Mouse (Mus musculus) inflammation-experienced regulatory T-cells, adult 6 months (primary cell): ENCODE data around the gene Tmtc3. TPM values are rescaled to one million over a fixed set of nuclear protein-coding genes. Genes with fewer than 3 reads are reported as not detected.
"Not testable (repeated sequence)": the region's sequence is repeated elsewhere in the genome, so short reads cannot be mapped to it uniquely, and the experiment has no call there.

Source experiments
- ATAC-seq: one replicate; pipeline ENCODE4 v1.8.0; 2017
- polyA plus RNA-seq, 3 experiments: library from polyadenylated mRNA; unstranded; fragments of 100-300 nt; shearing (Covaris generic); gene quantifications; one replicate each; pipeline ENCODE4 v1.2.1; 2017

The Tmtc3 gene
- polyA plus RNA-seq: 1 to 10 TPM; 1.7 to 3.1 (median 1.9) TPM

DNA sequence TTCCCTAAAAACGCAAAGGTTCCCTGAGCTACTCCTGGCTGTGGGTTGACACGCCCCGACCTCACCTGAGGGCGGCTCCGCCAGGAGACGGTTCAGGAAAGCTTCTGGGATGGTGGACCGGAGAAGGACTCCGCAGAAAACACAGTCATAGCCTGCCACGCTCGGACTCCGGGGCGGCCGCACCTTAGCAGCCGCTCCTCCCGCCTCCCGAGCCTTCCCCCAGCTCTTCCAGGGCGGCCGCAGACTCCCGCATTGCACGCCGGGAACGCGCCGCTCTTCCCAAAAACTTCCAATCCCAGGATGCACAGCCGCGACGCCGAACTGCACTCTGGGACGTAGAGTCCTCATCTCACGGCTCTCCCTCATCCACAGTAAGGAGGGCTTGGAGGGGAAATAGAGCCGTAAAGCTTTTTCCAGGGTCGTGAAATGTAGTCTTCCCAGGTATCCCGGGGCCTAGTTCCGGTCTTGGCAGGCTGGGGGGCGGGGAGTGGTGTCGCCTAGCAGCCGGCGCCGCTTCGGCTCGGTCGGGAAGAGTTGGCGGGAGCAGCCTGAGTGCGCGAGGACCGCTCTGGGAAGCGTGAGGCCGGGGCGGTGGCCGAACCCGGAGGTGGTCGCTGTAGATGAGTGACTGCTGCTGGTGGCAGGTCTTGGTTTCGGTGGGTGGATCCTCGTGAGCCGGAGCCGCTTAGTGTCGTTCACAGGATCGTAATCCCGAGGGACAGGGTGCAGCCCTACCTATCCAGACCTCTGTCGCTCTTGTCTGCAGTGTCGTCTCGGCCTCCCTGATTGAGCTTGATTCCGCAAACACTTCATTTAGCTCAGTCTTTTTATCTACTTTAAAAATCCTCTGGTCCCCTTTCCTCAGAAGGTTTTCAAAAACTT, at the start of gene Tmtc3, which contains the start of gene Cep290:
Tmtc3 (minus strand) TSS at position 254 of the 882 bp plus-strand sequence.
Cep290 (plus strand) TSS at position 462 of the 882 bp plus-strand sequence.
- peak; percentile 75 for ATAC-seq

DNA sequence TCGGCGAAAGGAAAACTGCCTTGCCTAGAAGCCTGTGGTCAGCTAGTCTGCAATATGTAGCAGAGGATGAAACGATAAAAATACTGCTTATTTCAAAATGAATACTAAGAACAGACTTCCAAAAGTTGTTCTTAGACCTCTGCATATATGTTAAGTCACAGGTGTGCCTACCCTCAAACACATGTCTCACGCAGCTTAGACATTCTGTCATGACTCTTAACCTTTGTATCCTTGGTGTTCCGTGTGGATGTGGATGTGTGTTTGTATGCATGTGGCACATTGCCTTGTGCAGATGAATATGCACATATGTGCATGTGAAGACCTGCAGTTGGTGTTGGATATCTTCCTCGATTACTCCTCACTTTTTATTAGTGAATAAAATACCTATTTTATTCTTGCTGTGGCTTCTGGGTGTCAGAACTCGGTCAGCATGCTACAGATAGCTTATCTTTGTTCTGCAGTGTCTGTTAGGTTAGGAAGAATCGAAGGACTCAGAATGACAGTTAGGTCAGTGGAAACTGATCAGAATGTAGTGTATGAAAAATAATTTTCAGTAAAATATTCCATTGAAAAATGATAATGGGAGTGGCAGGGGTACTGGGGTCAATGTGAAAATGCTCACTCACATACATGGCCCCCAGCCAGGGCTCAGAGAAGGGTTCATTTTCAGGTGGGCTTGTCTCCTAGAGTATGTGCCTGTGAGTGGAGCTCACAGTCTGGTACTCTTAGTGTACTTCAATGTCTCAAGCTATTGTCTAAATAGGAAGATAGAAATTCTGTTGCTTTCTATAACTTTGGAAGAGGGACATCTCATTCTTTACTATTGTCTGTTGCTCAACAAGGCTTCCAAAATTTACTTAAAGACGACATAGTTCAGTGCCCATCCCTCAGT, 37.6 kb upstream of the Tmtc3 start:
- no peak for ATAC-seq

DNA sequence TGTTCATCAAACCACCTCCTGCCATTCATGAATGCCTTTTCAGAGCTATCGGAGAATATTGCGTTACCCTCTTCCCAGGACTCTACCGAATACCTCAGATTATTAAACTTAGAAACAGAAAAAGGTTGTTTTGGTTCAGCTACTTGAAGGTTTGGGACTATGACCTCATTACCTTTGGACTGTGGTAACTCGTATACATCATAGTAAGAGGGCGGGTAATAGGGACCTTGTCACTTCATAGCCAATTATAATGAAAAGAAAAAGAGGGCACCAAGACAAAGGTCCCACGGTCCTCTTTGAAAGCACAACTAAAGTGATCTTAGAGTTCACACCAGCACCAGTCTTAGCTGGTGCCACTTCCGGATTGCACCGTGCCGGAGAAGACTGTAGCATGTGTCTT, 35.2 kb upstream of the Tmtc3 start:
- no peak for ATAC-seq

DNA sequence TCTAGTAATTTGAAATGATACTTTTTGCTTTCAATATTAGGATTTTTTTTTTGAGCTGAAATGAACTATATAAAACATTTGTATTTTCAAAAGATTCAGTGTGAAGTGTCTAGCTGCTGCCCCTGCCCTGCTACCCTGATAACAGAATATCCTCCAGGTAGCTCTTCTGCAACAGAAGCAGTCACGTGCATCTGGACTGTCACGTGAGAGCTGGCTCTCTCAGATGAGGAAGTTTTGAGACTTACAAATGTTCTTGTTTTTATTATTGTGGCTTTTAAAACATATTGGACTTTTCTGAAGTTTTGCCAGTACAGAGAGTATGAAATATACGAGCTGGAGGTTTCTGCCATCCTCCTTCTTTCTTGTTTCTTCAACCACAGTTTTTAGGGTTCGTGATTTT, 34.5 kb upstream of the Tmtc3 start:
- no peak for ATAC-seq

DNA sequence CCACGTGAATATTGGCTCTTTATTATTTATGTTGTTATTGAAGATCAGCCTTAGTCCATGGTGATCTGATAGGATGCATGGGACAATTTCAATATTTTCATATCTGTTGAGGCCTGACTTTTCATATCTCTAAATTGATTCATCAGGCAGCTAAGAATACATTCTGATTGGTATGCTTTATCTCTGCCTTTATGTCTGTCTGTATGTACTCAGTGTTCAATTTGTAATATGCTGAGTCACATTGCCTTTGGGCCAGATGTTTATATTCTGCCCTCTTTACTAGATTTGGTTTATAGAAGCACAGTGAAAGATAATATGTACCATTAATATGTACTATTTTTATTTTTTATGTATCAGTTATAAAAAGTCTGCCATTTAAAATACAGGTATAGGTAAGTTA, 21.0 kb upstream of the Tmtc3 start:
- no peak for ATAC-seq

DNA sequence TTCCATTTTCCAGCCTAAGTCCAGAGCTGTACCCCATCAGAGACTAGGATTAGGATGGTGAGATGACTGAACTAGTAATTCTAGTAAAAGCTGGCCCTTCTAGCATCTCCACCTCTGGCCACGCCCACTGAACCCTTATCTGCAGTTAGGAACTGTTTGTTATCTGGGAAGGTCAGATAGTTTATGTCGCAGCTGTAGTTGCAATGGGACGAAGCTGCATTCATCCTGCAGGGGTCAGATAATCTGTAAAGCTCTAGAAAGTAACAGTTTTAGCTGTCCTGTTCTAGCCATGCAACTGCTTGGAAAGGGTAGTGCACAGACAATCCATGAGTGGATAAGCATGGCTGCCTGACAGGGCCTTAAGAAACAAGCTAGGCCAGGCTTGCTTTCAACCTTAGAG, 11.2 kb upstream of the Tmtc3 start:
- ATAC-seq: no peak

DNA sequence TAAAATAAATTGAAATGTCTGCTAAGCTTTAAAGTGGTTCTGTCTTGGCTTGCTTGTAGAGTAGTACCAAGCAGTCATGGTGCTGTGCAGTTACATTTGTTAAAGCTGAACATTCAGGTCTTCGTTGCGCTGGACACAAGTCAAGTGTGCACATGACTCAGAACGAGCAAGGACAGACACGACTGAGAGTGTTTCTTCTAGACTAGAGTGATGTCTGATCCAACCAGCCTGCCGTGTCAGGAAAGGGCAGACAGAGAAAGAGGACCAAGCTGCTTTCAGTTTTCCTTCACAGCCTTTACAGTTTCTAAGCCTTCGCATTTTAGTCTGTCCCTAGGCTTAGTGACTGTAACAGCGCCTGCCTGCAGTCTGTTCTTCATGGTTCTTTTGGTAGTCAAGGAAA, 4.8 kb upstream of the Tmtc3 start:
- no peak for ATAC-seq

DNA sequence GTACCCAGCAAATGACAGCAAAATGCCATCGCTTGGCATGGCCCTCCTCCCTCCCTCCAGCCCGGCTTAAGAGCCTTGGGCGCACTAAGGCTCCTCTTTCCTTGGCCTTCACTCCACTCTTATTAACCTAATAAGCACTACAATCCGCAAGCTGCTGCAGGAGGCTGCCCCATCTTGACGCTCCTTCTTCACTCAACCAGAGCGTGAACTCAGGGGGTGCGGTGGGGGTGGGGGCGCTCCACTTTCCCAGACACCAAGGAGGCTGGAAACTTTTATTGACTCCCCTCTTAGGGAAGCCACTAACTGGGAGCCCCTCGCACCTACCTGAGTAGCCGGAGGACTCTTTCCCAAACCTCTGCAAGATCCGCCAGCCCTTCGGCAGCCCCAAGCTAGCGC, 451 bp downstream of the Tmtc3 start:
- ATAC-seq: peak; percentile 36

DNA sequence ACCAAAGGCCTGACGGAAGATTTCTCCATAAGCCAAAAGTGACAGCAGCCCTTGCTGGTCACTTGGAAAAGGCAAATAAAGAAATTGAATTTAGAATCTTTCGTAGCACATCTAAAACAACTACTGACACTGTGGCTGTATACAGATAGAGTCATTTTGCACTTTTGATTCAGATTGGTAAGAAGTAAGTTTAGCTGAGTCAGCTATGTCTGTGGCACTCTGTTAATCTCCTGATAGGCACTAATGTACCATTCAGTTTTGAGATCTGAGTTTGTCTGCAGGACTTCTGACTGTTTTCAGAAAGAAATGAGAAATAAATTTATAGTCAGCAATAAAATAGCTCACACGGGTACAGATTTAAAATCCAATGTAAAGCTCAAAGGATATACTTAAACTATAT, 7.6 kb downstream of the Tmtc3 start:
- ATAC-seq: no peak

DNA sequence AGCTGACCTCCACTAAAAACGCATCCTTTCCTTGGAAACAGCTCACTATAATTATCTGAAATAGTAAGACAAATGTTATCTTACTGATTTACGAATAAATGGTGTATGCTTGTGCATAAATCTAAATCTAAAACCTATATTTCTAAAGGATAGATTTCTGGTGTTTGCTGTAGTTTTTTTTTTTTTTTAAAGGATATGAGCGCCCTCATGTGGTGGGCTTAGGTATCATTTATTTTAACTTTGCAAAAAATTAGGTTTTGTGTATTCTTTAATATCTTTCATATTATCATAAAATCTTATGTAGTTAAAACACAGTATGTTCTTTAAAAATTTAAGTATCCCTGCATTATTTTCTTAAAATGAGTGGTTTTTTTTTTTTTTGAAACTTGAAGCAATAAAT, 12.1 kb downstream of the Tmtc3 start:
- ATAC-seq: no peak

DNA sequence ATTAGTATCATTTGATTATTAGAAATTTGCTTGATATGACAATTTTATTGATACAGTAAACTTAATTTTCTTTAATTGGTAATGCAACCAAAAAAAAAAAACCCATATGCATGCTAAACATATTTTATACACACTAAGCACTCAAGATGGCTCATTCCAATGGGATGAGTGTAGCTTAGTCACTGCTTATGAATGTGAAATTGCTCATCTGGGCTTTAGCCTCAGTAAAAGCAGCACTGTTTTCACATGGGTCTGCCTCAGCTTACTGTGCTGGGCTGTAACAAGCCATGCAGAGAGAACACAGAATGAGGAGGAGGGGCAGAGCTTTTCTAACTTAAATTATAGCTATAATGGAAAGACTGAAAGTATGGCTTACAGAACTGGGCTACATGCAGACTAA, 26.6 kb downstream of the Tmtc3 start:
- no peak for ATAC-seq

DNA sequence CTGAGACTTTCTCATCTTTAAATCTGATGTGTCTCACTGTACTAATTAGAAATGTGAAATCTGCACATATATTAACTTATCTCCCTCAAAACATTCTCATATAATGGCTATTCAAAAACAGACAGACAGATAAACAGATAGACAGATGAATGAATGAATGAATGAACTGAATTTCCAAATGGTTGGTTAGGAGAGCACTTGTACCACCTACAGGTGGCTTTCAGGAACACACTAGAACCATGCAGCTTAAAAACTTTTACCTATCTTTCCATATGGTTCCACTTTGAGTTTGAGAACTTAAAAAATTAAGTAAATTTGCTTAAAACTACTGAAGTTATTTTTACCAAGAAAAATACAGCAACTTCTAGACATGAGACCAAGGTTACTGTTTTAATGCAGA, 37.8 kb downstream of the Tmtc3 start:
- ATAC-seq: no peak

DNA sequence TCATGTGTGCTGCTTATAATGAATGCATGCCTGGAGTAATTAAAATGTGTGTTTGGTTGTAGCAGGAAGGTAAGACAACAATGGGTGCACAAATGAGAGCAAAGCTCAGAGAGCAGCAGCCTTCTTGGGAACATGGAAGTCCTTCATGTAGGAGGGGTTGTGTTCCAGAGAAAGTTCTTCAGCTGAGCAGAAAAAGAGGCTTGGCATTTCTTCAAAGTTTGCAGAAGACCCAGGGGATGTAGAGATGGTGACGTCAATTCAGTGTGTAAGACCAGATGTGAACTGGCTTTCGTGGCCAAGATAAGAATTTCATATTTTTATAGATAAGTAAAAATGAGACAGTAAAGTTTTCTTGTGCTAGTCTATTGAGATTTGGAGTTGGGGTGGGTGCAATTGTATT, 59.6 kb downstream of the Tmtc3 start:
- ATAC-seq: no peak

DNA sequence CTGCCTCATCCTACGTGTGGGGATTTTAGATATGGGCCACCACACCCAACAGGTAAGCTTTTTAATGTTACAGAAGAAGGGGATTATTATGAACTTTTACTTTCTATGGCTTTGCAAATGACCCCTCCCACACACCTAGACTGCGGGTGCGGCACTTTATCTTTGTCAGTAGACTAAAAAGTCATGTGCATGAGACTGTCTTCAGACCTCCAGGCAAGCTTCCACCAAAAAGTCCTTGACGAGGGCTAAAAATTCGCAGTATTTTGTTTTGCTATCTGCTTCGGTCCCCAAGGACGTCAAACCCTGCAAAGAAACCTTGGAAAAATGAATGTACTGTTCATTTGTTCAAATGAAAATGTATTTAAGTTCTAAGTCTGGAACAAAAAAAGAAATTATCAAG, 71.6 kb downstream of the Tmtc3 start:
- ATAC-seq: no peak

DNA sequence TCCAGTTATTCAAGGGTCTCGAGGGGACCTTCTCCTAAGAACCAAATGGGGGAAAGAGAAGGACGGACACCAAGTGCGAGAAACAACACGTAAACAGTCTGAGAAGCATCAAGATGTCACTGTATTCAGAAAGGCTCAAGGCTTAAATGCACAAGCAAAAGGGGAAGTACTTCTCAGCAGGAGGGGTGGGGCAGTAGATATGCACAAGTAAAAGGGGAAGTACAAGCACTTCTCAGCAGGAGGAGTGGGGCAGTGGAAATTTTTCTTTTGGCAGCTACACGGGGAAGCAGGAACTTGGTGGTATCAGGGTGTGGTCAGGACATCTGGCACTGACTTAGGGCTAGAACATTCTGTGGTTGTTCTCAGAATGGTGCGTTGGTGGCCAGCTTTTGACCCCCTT, 84.8 kb downstream of the Tmtc3 start:
- not testable (repeated sequence) for ATAC-seq

Other genes starting within 250 kb of the Tmtc3 start
- gene Gm4301, start 151.7 kb downstream of the Tmtc3 start, polyA plus RNA-seq: not detected
- gene Gm4302, start 146.5 kb downstream of the Tmtc3 start, polyA plus RNA-seq: not detected
- not detected for gene Gm4303, start 141.4 kb downstream of the Tmtc3 start, polyA plus RNA-seq
- not detected for gene Gm4305, start 136.3 kb downstream of the Tmtc3 start, polyA plus RNA-seq
- gene Gm4307, start 126.0 kb downstream of the Tmtc3 start, polyA plus RNA-seq: not detected
- not detected for gene Gm4312, start 104.8 kb downstream of the Tmtc3 start, polyA plus RNA-seq
- 1 to 10 TPM; 4.2 to 7.5 (median 6.6) TPM for gene Cep290, start 208 bp upstream of the Tmtc3 start, polyA plus RNA-seq
- gene 4930430F08Rik, start 103.1 kb upstream of the Tmtc3 start, polyA plus RNA-seq: 10 to 100 TPM in 2 of 3 experiments, 1 to 10 TPM in 1; 9.9 to 13.7 (median 10.8) TPM
- gene 1700017N19Rik, start 103.1 kb upstream of the Tmtc3 start, polyA plus RNA-seq: not detected